Mouse (Mus musculus): ENCODE measurements around the gene Hist1h2bl. TPM values are rescaled to one million over a fixed set of nuclear protein-coding genes. Genes with fewer than 3 reads are reported as not detected.
"Not testable (repeated sequence)": the region's sequence is repeated elsewhere in the genome, so short reads cannot be mapped to it uniquely, and the experiment has no call there.

The Hist1h2bl gene
- polyA plus RNA-seq, 1 experiment: 1.0 TPM

DNA sequence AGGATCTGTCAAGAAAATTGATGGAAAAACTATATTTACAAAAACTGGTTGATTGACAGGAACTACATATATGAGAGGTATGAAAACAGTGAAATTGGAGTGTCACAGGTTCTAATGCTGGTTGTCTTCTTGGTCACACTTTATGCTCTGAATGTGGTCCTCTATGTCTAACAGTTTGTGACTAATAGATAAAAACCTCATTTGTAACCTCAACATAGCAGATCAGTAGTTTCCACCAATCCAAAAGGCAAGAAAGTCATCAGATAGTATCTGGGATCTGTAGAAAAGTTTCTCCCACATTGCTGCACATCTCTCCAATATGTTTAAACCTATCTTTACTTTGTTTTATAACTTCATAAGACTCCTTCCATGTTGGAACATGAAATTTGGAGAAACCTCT lies 35.5 kb upstream of the Hist1h2bl start:
- Histone ChIP-seq H3K4me3 (ENCODE audit: insufficient read depth, low read depth, low read length) (no peak overlapping the region), H3K36me3 (ENCODE audit: control insufficient read depth, insufficient read depth, low read length) (no peaks in the 10 kb centered on the region), H3K4me1 (ENCODE audit: control insufficient read depth, insufficient read depth, low read length) (no peaks in the 10 kb centered on the region), H3K27ac (ENCODE audit: insufficient read depth, low read depth, low read length) (no peak overlapping the region), H3K27me3 (replicated peaks; ENCODE audit: control insufficient read depth, insufficient read depth, low read length) (0 out of 2 replicates have a peak, but pooled peaks cover 1% of the 10 kb centered on the region)
- TF ChIP-seq POLR2A (IDR thresholded peaks at IDR 0.05; ENCODE audit: low read depth, low read length) (no peak), CTCF (conservative IDR thresholded peaks at IDR 0.05; ENCODE audit: insufficient read depth, insufficient read length, low read depth, low read length) (no peak)
- DNase-seq: no peak

DNA sequence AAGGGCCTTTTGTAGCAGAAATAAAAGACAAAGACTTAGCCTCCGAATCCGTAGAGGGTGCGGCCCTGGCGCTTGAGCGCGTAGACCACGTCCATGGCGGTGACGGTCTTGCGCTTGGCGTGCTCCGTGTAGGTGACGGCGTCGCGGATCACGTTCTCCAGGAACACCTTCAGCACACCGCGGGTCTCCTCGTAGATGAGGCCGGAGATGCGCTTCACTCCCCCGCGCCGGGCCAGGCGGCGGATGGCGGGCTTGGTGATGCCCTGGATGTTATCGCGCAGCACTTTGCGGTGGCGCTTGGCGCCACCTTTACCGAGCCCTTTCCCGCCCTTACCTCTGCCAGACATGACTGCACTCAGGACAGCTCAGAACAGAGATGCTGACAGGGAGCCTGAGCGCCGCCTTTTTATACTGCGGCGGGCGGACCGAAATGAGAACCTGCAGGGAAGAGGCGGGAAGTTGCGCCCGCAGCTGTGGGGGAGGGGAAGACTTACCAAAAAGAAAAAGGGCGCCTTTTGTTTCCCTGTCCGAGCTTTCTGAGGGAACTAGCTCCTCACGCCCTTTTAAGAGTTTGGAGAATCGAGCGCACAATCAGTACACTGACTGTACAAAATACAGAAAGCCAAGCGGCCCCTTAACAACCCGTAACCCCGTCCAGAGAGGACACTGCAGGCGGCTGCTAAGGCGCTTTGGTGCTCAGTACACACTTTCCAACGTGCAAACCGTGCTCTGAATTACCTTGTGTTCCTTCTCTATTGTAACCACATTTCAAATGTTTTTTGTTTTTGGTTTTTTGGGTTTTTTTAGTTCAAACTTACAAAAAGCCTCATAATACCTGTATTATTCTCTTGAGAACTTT lies 34.4 kb upstream of the Hist1h2bl start, which contains the start of gene Hist1h4k:
Gene Hist1h4k (minus strand): TSS at position 347 of the 859 bp plus-strand sequence.
- WGBS: 1% methylated on average over 50 of the region's 56 CpGs
- DNase-seq: peak; percentile 83
- H3K27ac ChIP-seq (ENCODE audit: insufficient read depth, low read depth, low read length); H3K27me3 ChIP-seq (replicated peaks; ENCODE audit: control insufficient read depth, insufficient read depth, low read length); H3K36me3 ChIP-seq (ENCODE audit: control insufficient read depth, insufficient read depth, low read length); H3K4me1 ChIP-seq (ENCODE audit: control insufficient read depth, insufficient read depth, low read length): not testable (repeated sequence)
- peak within 1 kb of the TSS; percentile 45 for H3K4me3 ChIP-seq (ENCODE audit: insufficient read depth, low read depth, low read length)
- peak; percentile 52 for TF ChIP-seq POLR2A (IDR thresholded peaks at IDR 0.05; ENCODE audit: low read depth, low read length)

DNA sequence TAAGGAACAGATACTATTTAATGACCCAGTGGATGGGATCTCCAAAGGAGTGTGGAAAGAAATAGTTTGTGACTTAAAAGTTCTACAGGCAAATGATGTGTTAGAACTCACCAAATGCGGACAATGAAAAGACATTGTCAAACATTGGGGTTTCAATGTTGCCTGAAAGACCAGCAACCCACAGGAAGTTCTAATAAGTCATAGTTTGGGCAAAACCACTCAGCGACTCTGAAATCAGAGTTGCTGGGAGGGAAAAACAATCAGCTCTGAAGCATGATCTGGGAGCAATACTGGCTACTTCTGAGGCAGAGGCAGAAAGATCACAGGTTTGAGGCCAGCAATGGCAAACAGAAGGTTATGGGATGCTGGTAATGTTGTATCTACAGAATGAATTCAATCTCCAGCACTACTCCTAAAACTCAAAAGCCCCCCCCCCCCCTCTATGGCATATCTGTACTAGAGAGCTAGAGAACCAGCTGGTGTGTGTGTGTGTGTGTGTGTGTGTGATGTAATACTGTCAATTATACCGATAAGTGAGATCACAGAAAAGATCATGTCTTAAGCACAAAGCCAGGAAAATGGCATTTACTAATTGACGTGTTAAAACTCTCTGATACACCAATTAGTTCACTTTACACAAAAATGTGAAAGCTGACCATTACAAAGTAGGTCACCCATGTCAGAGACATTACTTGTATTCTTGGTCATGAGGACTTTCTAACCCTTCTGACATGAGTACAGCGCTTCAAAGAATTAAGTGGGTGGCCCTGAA lies 33.6 kb upstream of the Hist1h2bl start:
- H3K4me1 ChIP-seq (ENCODE audit: control insufficient read depth, insufficient read depth, low read length): no peaks in the 10 kb centered on the region
- 26% methylated on average over 5 of the region's 5 CpGs for WGBS
- peak overlapping the region; percentile 45 for H3K4me3 ChIP-seq (ENCODE audit: insufficient read depth, low read depth, low read length)
- no peak overlapping the region for H3K27ac ChIP-seq (ENCODE audit: insufficient read depth, low read depth, low read length)
- no peaks in the 10 kb centered on the region for H3K36me3 ChIP-seq (ENCODE audit: control insufficient read depth, insufficient read depth, low read length)
- TF ChIP-seq POLR2A (IDR thresholded peaks at IDR 0.05; ENCODE audit: low read depth, low read length): no peak
- no peak for TF ChIP-seq CTCF (conservative IDR thresholded peaks at IDR 0.05; ENCODE audit: insufficient read depth, insufficient read length, low read depth, low read length)
- DNase-seq: no peak
- 0 out of 2 replicates have a peak, but pooled peaks cover 1% of the 10 kb centered on the region for H3K27me3 ChIP-seq (replicated peaks; ENCODE audit: control insufficient read depth, insufficient read depth, low read length)

DNA sequence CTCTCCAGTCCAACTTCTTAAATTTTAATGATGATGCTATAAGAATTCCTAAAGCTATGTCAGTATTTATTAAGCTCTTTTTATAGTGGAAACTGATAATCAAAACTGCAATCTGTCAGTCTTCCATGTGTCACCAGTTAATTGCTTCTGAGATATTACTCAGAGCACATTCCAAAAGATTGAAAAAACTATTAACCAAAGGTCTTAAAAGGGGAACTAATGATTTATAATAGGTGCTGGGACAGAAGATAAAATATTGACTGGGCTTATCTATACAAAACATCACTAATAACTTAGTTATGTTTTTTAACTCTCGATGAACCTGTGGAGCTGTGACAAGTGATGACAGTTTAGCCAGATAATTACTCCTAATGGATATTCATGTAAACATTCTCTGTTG lies 29.1 kb upstream of the Hist1h2bl start:
- no peak for DNase-seq
- H3K36me3 ChIP-seq (ENCODE audit: control insufficient read depth, insufficient read depth, low read length): no peaks in the 10 kb centered on the region
- no peak overlapping the region for H3K4me3 ChIP-seq (ENCODE audit: insufficient read depth, low read depth, low read length)
- H3K27me3 ChIP-seq (replicated peaks; ENCODE audit: control insufficient read depth, insufficient read depth, low read length): no peaks in the 10 kb centered on the region
- WGBS: 87% methylated on average over 1 of the region's 1 CpGs
- H3K4me1 ChIP-seq (ENCODE audit: control insufficient read depth, insufficient read depth, low read length): no peaks in the 10 kb centered on the region
- TF ChIP-seq CTCF (conservative IDR thresholded peaks at IDR 0.05; ENCODE audit: insufficient read depth, insufficient read length, low read depth, low read length) (no peak), POLR2A (IDR thresholded peaks at IDR 0.05; ENCODE audit: low read depth, low read length) (no peak)
- no peak overlapping the region for H3K27ac ChIP-seq (ENCODE audit: insufficient read depth, low read depth, low read length)

DNA sequence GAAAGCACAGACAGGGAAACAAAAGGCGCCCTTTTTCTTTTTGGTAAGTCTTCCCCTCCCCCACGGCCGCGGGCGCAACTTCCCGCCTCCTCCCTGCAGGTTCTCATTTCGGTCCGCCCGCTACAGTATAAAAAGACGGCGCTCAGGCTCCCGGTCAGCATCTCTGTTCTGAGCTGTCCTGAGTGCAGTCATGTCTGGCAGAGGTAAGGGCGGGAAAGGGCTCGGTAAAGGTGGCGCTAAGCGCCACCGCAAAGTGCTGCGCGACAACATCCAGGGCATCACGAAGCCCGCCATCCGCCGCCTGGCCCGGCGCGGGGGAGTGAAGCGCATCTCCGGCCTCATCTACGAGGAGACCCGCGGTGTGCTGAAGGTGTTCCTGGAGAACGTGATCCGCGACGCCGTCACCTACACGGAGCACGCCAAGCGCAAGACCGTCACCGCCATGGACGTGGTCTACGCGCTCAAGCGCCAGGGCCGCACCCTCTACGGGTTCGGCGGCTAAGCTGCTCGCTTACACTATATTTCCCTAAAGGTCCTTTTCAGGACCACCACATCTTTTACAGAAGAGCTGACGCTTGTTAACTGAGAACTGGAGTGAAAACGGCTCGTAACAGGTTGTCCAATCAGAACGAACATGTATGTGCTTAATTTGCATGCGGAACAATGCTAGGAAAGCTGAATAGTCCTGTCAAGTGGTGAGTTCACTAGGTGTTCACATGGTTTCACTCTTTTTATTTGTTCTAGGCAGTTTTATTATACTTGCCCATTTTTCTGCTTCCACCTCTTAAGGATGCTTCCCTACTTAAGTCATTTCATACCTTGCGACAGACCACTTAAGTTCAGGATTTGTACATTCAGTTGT lies 19.2 kb upstream of the Hist1h2bl start, which contains the start of gene Hist1h4j:
Gene Hist1h4j (plus strand): TSS at position 159 of the 862 bp plus-strand sequence.
- H3K27me3 ChIP-seq (replicated peaks; ENCODE audit: control insufficient read depth, insufficient read depth, low read length); H3K36me3 ChIP-seq (ENCODE audit: control insufficient read depth, insufficient read depth, low read length); H3K27ac ChIP-seq (ENCODE audit: insufficient read depth, low read depth, low read length); H3K4me1 ChIP-seq (ENCODE audit: control insufficient read depth, insufficient read depth, low read length): not testable (repeated sequence)
- peak within 1 kb of the TSS; percentile 57 for H3K4me3 ChIP-seq (ENCODE audit: insufficient read depth, low read depth, low read length)
- 1% methylated on average over 51 of the region's 56 CpGs for WGBS
- DNase-seq: peak; percentile 61

DNA sequence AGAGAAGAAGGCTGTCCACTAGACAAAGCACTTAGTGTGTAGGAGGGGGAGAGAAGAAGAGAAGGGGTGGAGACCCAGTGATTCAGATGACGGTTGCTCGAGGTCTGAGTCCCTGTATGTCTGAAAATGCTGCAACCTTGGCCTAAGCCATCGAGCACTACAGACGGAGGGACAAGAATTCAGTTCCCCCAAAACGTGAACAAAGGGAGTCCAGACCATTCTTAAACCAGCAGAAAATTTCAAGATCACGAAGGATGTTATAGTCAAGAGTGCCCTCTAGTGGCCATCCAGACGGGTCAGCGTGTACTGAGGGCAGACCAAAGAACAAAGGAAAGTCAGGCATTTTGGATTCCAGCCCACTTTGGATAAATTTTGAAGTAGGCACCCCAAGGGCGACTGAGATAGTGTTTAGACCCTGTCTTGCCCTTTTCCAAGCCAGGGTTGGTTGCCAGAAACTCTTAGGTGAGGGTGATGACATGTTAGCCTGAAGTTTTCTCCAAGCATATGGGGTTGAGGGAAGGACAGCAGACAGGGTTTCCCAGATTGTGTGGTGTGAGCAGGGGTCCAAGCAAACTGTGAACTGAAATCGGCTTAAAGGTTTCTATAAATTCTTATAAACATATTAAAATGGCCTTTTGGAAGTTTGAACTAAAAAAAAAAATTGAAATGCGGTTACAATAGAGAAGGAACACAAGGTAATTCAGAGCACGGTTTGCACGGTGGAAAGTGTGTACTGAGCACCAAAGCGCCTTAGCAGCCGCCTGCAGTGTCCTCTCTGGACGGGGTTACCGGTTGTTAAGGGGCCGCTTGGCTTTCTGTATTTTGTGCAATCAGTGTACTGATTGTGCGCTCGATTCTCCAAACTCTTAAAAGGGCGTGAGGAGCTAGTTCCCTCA lies 18.3 kb upstream of the Hist1h2bl start:
- peak overlapping the region; percentile 57 for H3K4me3 ChIP-seq (ENCODE audit: insufficient read depth, low read depth, low read length)
- H3K4me1 ChIP-seq (ENCODE audit: control insufficient read depth, insufficient read depth, low read length): no peaks in the 10 kb centered on the region
- no peaks in the 10 kb centered on the region for H3K27me3 ChIP-seq (replicated peaks; ENCODE audit: control insufficient read depth, insufficient read depth, low read length)
- WGBS: 1% methylated on average over 21 of the region's 21 CpGs
- no peaks in the 10 kb centered on the region for H3K36me3 ChIP-seq (ENCODE audit: control insufficient read depth, insufficient read depth, low read length)
- TF ChIP-seq CTCF (conservative IDR thresholded peaks at IDR 0.05; ENCODE audit: insufficient read depth, insufficient read length, low read depth, low read length): peak; percentile 89
- no peak for TF ChIP-seq POLR2A (IDR thresholded peaks at IDR 0.05; ENCODE audit: low read depth, low read length)
- DNase-seq: peak; percentile 89
- H3K27ac ChIP-seq (ENCODE audit: insufficient read depth, low read depth, low read length): no peak overlapping the region

Measured in kidney, adult 2 months (tissue).